Mouse (Mus musculus) MN1 (cell line): ENCODE results near the gene Rasgef1b.

Source experiments
- DNase-seq: peaks from one replicate; pipeline ENCODE4 v3.0.0-alpha.2; 2016; ENCODE audit warnings: low spot score

The Rasgef1b gene

DNA sequence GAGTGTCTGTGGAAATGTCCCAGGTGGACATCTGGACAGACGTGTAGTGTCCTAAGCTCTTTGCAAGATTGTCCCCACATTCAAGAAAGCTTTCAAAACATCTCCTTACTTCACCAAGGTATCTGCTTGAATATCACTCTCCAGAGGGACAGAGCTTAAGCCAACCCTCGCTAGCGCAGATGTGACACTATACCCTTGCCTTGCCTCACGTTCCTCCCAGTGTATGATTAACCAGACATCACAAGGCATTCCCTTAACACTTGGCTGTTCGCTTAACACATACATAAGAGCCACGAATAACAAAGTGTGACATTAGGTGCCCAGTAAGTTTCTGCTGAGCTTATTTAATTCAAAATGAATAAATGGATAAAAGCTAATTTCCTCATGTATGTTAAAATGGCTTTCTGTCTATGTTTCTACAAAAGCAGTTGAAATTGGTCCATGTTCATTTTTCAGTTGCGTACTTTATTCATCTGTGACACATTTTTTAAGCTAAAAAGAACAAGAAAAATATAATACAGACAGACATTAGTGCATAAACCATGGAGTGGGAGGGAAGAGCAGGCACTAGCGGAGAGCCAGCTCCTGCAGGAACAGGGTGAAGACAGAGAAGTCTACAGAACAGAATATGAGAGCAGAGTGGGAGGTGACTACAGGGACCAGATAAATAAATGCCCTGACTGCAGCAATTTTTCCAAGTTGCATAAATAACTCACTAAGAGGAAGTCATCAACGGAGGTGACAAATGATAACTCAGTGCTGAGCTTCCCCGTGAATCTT, 126.4 kb downstream of the Rasgef1b start:
- DNase-seq: no peak

DNA sequence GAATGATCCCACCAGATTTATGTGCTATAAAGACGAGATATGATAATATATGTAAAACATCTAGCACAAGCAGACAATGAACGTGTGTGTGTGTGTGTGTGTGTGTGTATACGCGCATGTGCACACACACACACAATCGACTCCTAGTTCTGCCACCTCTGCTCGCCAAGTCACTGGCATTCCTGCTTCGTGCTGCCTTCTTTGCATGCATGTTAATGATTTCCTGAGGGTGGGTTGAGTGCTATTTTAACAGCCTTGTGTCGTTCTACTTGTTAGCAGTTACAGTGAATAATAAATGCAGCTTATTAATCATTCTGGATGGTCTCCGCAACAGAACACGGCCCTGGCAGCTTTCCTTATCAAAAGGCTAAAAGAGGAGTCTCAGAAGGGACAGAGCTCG, 129.5 kb downstream of the Rasgef1b start:
- DNase-seq: no peak

DNA sequence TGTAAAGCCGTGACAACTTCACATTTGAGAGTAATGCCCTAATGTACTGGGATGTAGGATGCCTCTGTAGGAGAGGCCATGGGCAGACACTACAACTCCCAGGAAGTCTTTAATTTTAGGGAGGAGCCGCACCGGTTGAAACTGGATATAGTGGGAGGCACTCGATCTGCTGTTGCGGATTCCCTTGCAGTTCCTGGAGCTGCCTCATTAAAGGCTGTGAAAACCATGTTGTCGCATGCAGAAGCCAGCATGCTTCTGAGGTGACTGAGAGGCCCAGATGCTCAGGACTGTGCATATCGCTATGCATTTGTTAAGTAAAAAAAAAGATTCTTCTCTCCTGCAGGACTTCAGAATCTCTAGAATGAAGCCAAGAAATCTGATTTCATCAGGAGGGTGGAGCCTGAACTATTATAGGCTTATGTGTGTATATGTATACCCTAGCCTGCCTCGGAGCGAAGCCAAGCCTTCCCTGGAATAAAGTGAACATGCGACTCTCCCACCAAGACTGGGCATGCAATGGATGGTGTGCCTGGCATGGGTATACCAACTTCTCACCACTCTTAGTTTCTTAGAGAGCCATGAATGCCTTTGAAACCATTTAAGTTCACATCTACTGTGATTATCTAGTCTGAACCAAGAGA, 130.3 kb downstream of the Rasgef1b start:
- no peak for DNase-seq

DNA sequence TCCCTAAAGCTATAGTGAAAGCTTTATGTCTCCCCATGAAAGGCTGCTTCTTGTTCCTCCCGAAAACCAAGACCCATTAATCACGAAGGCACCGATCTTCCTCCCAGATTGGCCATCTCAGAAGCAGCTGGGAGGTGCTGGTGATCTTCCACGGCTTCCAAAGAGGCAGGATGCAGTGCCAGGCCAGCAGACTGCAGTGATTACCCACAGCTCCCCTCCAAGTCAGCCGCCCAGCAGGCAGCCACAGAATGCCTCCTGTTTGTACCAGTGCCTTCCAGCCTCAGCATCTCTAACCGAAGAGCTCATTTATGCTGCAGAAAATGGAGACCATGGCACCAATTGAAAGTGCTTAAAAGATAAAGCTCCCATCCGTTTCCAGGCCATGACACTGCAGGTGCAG, 131.2 kb downstream of the Rasgef1b start:
- DNase-seq: no peak

GRCm38 (mm10) chr5:99591348-99591747, 137.5 kb downstream of the Rasgef1b start:
- no peak for DNase-seq

GRCm38 (mm10) chr5:99590539-99590938, 138.3 kb downstream of the Rasgef1b start:
- no peak for DNase-seq

- DNase-seq: no peak
Measured at GRCm38 (mm10) chr5:99587994-99588393, 140.9 kb downstream of the Rasgef1b start.

DNA sequence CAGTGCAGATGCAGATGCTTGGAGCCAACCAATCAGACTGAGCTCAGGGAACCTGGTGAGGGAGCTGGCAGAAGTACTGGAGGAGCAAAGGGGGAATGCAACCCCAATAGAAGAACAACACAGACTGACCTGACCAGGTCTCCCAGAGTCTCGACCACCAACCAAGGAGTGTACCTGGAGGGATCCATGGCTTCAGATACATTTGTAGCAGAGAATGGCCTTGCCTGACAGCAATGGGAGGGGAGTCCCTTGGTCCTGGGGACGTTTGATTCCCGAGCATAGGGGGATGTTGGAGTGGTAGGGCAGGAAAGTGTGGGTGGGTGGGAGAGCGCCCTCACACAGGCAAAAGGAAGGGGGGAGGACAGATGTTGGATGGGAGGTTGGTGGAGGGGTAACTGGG, 141.3 kb downstream of the Rasgef1b start:
- no peak for DNase-seq

GRCm38 (mm10) chr5:99586287-99586686, 142.6 kb downstream of the Rasgef1b start:
- no peak for DNase-seq

- DNase-seq: no peak
Measured at GRCm38 (mm10) chr5:99585166-99585898, 143.5 kb downstream of the Rasgef1b start.

GRCm38 (mm10) chr5:99584266-99584665, 144.6 kb downstream of the Rasgef1b start:
- no peak for DNase-seq

- no peak for DNase-seq
Measured at GRCm38 (mm10) chr5:99582055-99582454, 146.8 kb downstream of the Rasgef1b start.

DNA sequence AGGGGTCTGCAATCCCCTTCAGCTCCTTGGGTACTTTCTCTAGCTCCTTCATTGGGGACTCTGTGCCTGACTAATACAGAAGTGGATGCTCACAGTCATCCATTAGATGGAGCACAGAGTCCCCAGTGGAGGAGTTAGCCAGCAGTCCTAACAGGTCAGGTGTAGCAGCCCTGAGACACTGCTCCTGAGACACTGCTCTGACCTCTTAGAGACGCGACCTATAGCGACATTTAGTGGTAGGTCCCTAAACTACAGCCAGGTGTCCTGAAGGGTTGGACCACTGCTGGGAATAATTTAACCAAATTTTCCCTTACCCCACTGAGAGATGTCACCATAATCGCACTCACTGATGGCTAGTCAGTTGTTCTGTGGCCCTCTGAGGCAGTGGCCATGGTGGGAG, 150.2 kb downstream of the Rasgef1b start:
- DNase-seq: no peak

GRCm38 (mm10) chr5:99575897-99576296, 153.0 kb downstream of the Rasgef1b start:
- no peak for DNase-seq

GRCm38 (mm10) chr5:99564501-99565323, 164.2 kb downstream of the Rasgef1b start:
- no peak for DNase-seq

DNA sequence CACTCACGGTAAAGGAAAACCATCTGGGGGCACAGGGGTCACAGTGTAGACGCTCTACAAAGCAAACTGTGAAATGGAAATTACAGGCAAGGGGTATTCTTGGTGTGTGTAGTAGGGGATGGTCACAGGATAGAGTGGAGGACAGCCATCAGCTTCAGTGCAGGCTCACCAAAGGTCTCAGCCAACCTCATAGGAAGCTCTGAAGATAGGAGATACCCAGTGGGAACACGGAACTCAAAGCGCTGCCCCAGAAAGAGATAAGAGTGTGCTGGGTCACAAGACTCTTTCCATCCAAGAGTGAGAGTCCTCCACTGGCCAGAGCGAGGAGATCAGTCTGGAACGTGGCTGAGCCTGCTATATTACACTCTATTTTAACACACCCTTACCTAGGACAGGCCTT, 166.8 kb downstream of the Rasgef1b start:
- no peak for DNase-seq

DNA sequence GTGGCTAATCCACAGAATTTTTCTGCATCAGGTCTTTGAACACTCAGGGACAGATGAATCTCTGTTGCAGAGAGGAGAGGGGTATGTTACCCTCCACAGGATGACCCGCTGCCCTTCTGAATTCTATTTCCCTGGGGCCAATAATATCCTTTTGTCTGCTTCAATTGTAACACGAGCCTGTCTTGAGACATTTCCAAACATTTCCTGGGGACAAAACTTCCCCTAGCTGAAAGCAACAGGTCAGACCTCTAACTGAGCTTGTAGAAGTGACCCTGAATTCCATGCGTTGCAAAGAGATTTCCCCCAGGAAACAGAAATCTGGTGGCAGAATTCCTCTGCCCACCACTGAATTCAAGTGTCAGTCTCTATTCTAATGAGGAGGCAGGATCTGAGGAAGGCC, 169.1 kb downstream of the Rasgef1b start:
- no peak for DNase-seq

DNA sequence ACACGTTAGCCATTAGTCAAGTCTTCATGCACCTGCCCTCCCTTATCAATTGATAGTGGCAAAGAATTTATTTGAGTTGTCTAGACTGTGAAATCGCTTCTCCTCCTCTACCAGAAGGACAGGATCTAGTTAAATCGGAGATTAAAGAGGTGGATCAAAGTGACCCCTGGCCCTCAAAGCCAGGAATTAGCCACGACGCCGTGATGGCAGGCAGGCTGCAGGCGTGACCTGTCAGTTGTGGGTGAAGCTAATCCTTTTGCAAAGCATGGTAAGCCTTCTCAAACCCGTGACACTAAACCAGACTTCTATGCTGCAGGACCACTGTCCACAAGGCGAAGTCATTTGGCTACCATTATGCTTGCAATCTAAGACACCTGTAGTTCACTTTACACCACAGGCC, 170.6 kb downstream of the Rasgef1b start:
- no peak for DNase-seq

DNA sequence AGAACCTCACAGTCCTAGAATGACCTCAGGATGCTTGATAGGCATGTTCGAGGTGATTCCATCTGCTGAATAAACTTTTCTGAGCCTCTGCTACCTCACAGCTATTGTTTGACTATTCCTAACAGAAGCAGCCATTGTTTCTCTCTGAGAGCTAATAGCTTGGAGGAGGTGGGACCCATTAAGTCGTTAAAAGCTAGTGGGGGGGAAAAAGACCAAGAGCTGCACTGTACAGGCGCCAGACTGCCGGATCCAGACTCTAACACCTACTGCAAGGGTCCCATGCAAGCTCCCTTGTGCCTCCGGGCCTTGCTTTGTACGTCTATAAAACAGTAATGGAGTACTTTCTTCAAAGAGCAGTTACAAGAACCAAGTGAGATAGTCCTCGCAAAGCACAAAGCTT, 176.2 kb downstream of the Rasgef1b start:
- DNase-seq: no peak

DNA sequence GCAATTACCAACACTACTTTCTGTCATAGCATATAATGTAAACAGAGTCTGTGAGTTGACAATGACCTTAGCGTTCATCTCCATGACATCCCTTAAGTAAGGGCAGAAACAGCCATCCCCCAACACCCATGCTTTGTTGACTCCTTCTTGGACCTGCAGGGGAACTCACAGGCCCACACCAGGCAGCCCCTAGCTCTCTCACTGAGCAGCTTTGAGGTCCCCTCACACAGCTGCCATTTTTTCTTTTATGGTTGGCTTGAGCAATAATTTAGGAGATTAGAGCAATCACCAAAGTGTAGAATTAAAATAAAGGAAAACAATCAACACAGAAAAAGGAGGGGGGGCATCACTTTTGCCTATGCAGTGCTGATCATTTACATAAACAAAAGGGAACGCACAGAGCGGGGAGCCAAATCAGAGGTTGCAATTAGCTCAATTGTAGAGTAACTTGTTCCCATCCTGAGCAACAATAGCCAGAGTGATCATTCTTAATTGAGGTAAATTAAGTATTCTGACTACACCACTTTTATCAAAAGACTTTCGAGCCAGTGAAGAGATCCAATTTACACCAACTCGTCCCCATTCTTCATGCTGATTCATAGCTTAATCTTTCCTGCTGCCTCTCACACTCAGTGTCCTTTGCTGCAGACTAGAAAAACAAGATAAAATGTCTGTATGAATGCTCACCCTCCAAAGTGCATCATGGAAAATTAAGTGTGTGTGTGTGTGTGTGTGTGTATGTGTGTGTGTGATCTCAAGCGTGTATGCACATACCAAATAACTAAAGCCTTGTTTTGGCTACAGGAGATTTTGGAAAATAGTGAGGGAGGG, 184.0 kb downstream of the Rasgef1b start:
- DNase-seq: no peak
